Mouse (Mus musculus) lung, postnatal 14 days (tissue): ENCODE measurements around the gene Mapt.
"Not testable (repeated sequence)": the region's sequence is repeated elsewhere in the genome, so short reads cannot be mapped to it uniquely, and the experiment has no call there.

ENCODE experiments used
- DNase-seq: peaks from one replicate; pipeline ENCODE4 v3.0.0; 2021

Gene Mapt

GRCm38 (mm10) chr11:104233574-104234206 is 2.5 kb downstream of the Mapt start:
- no peak for DNase-seq

GRCm38 (mm10) chr11:104234680-104235079 is 3.5 kb downstream of the Mapt start:
- no peak for DNase-seq

GRCm38 (mm10) chr11:104235881-104236280 is 4.7 kb downstream of the Mapt start:
- no peak for DNase-seq

GRCm38 (mm10) chr11:104237226-104237625 is 6.0 kb downstream of the Mapt start:
- peak; percentile 42 for DNase-seq

GRCm38 (mm10) chr11:104237958-104238747 is 7.0 kb downstream of the Mapt start:
- no peak for DNase-seq

- not testable (repeated sequence) for DNase-seq
Observed at GRCm38 (mm10) chr11:104245478-104245877, 14.3 kb downstream of the Mapt start.

GRCm38 (mm10) chr11:104246171-104246694 is 15.0 kb downstream of the Mapt start:
- no peak for DNase-seq

- peak; percentile 81 for DNase-seq
Observed at GRCm38 (mm10) chr11:104247141-104247717, 16.0 kb downstream of the Mapt start.

- DNase-seq, result no peak
Observed at GRCm38 (mm10) chr11:104249420-104249819, 18.2 kb downstream of the Mapt start.

GRCm38 (mm10) chr11:104251121-104251520 is 19.9 kb downstream of the Mapt start:
- DNase-seq, result no peak

- DNase-seq, result no peak
Observed at GRCm38 (mm10) chr11:104252094-104252493, 20.9 kb downstream of the Mapt start.

GRCm38 (mm10) chr11:104254408-104255039 is 23.3 kb downstream of the Mapt start:
- DNase-seq, result no peak

- DNase-seq, result no peak
Observed at GRCm38 (mm10) chr11:104256179-104256578, 25.0 kb downstream of the Mapt start.

GRCm38 (mm10) chr11:104258991-104259390 is 27.8 kb downstream of the Mapt start:
- no peak for DNase-seq

- no peak for DNase-seq
Observed at GRCm38 (mm10) chr11:104264683-104265082, 33.5 kb downstream of the Mapt start.

- DNase-seq, result no peak
Observed at GRCm38 (mm10) chr11:104265669-104266068, 34.5 kb downstream of the Mapt start.

- DNase-seq, result no peak
Observed at GRCm38 (mm10) chr11:104267380-104267779, 36.2 kb downstream of the Mapt start.

- no peak for DNase-seq
Observed at GRCm38 (mm10) chr11:104269385-104269822, 38.2 kb downstream of the Mapt start.

GRCm38 (mm10) chr11:104270452-104270851 is 39.3 kb downstream of the Mapt start:
- no peak for DNase-seq

GRCm38 (mm10) chr11:104270876-104271275 is 39.7 kb downstream of the Mapt start:
- DNase-seq, result no peak

GRCm38 (mm10) chr11:104271876-104272275 is 40.7 kb downstream of the Mapt start:
- no peak for DNase-seq

- no peak for DNase-seq
Observed at GRCm38 (mm10) chr11:104272352-104272751, 41.2 kb downstream of the Mapt start.

- no peak for DNase-seq
Observed at GRCm38 (mm10) chr11:104275765-104276164, 44.6 kb downstream of the Mapt start.
